Comparison of ENCODE assay signal across 35 mouse cellular contexts in the genomic region with DNA sequence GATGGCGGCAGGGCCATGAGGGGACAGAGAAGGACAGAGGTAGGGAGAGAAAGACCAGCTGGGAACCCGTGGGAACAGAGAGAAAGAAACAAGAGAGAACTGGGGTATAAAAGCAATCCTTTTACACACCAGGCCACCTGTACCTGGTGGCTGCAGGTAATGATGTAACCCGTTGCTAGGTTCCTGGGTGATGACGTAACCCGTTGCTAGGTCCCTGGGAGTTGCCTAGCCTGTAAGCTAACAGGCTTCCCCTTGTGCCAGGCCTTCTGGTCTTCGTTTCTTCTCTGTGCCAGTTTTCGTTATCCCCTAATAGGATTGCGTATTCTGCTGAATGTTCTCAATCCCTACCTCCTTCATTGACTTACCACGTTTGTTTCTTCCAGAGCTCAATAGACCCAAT. TPM values are rescaled to one million over a fixed set of nuclear protein-coding genes. Genes with fewer than 3 reads are reported as not detected.
"Had no signal": no experiment of that assay in that cellular context is flagged by ENCODE, and none has a peak within 500 bp of the region (broad histone marks: within the 10 kb centered on the region; RNA-seq: fewer than 3 reads in every experiment).

No protein-coding gene starts in this region.

- ATAC-seq: liver, embryonic 12.5 days; liver, postnatal 0 days; midbrain, embryonic 13.5 days; midbrain, embryonic 15.5 days; midbrain, embryonic 16.5 days had no signal

- H3K9ac ChIP-seq: limb, embryonic 12.5 days; limb, embryonic 13.5 days; limb, embryonic 15.5 days; liver, embryonic 12.5 days; liver, embryonic 13.5 days; liver, embryonic 14.5 days; liver, embryonic 15.5 days; liver, postnatal 0 days; lung, embryonic 14.5 days; lung, embryonic 15.5 days; midbrain, embryonic 12.5 days; midbrain, embryonic 13.5 days; midbrain, embryonic 15.5 days; neural tube, embryonic 12.5 days had no signal

- H3K36me3 ChIP-seq: limb, embryonic 10.5 days; limb, embryonic 12.5 days; limb, embryonic 13.5 days; limb, embryonic 15.5 days; liver, embryonic 12.5 days; liver, embryonic 13.5 days; liver, embryonic 15.5 days; lung, embryonic 15.5 days; midbrain, embryonic 10.5 days; midbrain, embryonic 12.5 days; midbrain, embryonic 13.5 days; midbrain, embryonic 15.5 days; neural tube, embryonic 12.5 days had no signal

- H3K4me2 ChIP-seq: limb, embryonic 12.5 days; limb, embryonic 13.5 days; limb, embryonic 15.5 days; liver, embryonic 11.5 days; liver, embryonic 12.5 days; liver, embryonic 13.5 days; liver, embryonic 15.5 days; lung, embryonic 14.5 days; lung, embryonic 15.5 days; midbrain, embryonic 11.5 days; midbrain, embryonic 12.5 days; midbrain, embryonic 13.5 days; midbrain, embryonic 15.5 days; neural tube, embryonic 12.5 days had no signal

- DNase-seq: left cerebral cortex, postnatal 4 days; liver; liver, embryonic 13.5 days; liver, postnatal 0 days; lung, adult 2 months; lung, embryonic 14.5 days; lung, postnatal 14 days; lung, postnatal 4 days; midbrain, embryonic 14.5 days had no signal

- H3K9me3 ChIP-seq: limb, embryonic 10.5 days; limb, embryonic 13.5 days; limb, embryonic 15.5 days; liver, embryonic 12.5 days; liver, embryonic 13.5 days; liver, embryonic 15.5 days; lung, embryonic 15.5 days; midbrain, embryonic 10.5 days; midbrain, embryonic 12.5 days; midbrain, embryonic 13.5 days; midbrain, embryonic 15.5 days; neural tube, embryonic 12.5 days had no signal

- H3K27me3 ChIP-seq: limb, embryonic 12.5 days; limb, embryonic 13.5 days; limb, embryonic 15.5 days; liver, embryonic 12.5 days; liver, embryonic 13.5 days; liver, embryonic 15.5 days; lung, embryonic 15.5 days; midbrain, embryonic 12.5 days; midbrain, embryonic 13.5 days; midbrain, embryonic 15.5 days; neural tube, embryonic 12.5 days had no signal

- H3K4me1 ChIP-seq: limb, embryonic 10.5 days; limb, embryonic 15.5 days; liver, embryonic 12.5 days; liver, embryonic 13.5 days; liver, embryonic 15.5 days; lung, embryonic 15.5 days; midbrain, embryonic 12.5 days; midbrain, embryonic 13.5 days; midbrain, embryonic 15.5 days; neural tube, embryonic 12.5 days had no signal

- H3K4me3 ChIP-seq: left cerebral cortex, adult 2 months; limb, embryonic 10.5 days; limb, embryonic 12.5 days; limb, embryonic 13.5 days; limb, embryonic 15.5 days; liver, embryonic 12.5 days; liver, embryonic 13.5 days; liver, embryonic 15.5 days; lung, embryonic 15.5 days; megakaryocyte, embryonic 14.5 days; midbrain, embryonic 10.5 days; midbrain, embryonic 12.5 days; midbrain, embryonic 13.5 days; midbrain, embryonic 15.5 days; myocyte; neural tube, embryonic 12.5 days had no signal

- H3K27ac ChIP-seq: left cerebral cortex, adult 2 months; limb, embryonic 10.5 days; limb, embryonic 12.5 days; limb, embryonic 13.5 days; limb, embryonic 15.5 days; liver, embryonic 12.5 days; liver, embryonic 13.5 days; liver, embryonic 14.5 days; liver, embryonic 15.5 days; lung, embryonic 15.5 days; macrophage; midbrain, embryonic 10.5 days; midbrain, embryonic 12.5 days; midbrain, embryonic 13.5 days; midbrain, embryonic 15.5 days; neural tube, embryonic 12.5 days had no signal

RNA-seq across cellular contexts. Expression of a gene that starts 36.8 kb away (rescaled TPM):
- total RNA-seq: left cerebral cortex, adult 18-20 months; left cerebral cortex, adult 2 months; left cerebral cortex, postnatal 14 days; left cerebral cortex, postnatal 25 days; left cerebral cortex, postnatal 36 days; megakaryocyte, adult 5-6 weeks; monocyte, adult 5-6 weeks had no signal
- polyA plus RNA-seq: macrophage had no signal
